Mouse (Mus musculus) ES-E14 (cell line): ENCODE measurements around the gene Zfp213. TPM values are rescaled to one million over a fixed set of nuclear protein-coding genes. Genes with fewer than 3 reads are reported as not detected.
"Not testable (repeated sequence)": the region's sequence is repeated elsewhere in the genome, so short reads cannot be mapped to it uniquely, and the experiment has no call there.

Experiments
- DNase-seq: peaks from one replicate; pipeline ENCODE4 v3.0.0-alpha.2; 2013; ENCODE audit warnings: low read depth, low spot score
- H3K27ac ChIP-seq: 2 replicates; pipeline ENCODE4 v1.5.1; 2012; ENCODE audit warnings: low read depth, mild to moderate bottlenecking, low read length, moderate library complexity, mixed read lengths; ENCODE audit not compliant: poor library complexity, insufficient read depth, severe bottlenecking
- H3K36me3 ChIP-seq: 2 replicates; pipeline ENCODE4 v1.6.1; 2012; ENCODE audit warnings: mild to moderate bottlenecking, low read length, moderate library complexity, mixed read lengths; ENCODE audit not compliant: control insufficient read depth, poor library complexity, insufficient read depth, severe bottlenecking
- H3K4me1 ChIP-seq, 2 experiments: fragments of 150-350 bp in 1 of 2; sonication (generic) in 1 of 2; 2 replicates each; pipeline ENCODE4 v1.6.1; 2012; ENCODE audit warnings: low read length in 2 of 2, mild to moderate bottlenecking in 1 of 2, mixed read lengths in 1 of 2; ENCODE audit not compliant: control insufficient read depth in 2 of 2, insufficient read depth in 2 of 2, poor library complexity in 1 of 2
- H3K4me3 ChIP-seq, 2 experiments: fragments of 150-350 bp in 1 of 2; sonication (generic) in 1 of 2; 2 replicates each; pipeline ENCODE4 v1.5.1; 2012; ENCODE audit warnings: low read length in 2 of 2, low read depth in 1 of 2, mild to moderate bottlenecking in 1 of 2, mixed read lengths in 1 of 2; ENCODE audit not compliant: insufficient read depth in 1 of 2, poor library complexity in 1 of 2, severe bottlenecking in 1 of 2
- H3K9ac ChIP-seq: 2 replicates; pipeline ENCODE4 v1.6.1; 2012; ENCODE audit warnings: low read depth, mild to moderate bottlenecking, low read length, mixed read lengths; ENCODE audit not compliant: poor library complexity, insufficient read depth, severe bottlenecking
- H3K9me3 ChIP-seq: fragments of 150-350 bp; sonication (generic); 2 replicates; pipeline ENCODE4 v1.6.1; 2012; ENCODE audit warnings: low read depth, mild to moderate bottlenecking, low read length; ENCODE audit not compliant: control insufficient read depth, insufficient read depth
- CHD2 ChIP-seq: IDR thresholded peaks from 2 replicates; pipeline ENCODE4 v1.6.1; 2014; ENCODE audit warnings: mild to moderate bottlenecking, low read depth, low read length, inconsistent platforms
- HCFC1 ChIP-seq: IDR thresholded peaks from 2 replicates; pipeline ENCODE4 v1.6.1; 2012; ENCODE audit warnings: low read length, inconsistent platforms, borderline replicate concordance; ENCODE audit not compliant: insufficient read depth
- MAFK ChIP-seq: IDR thresholded peaks from 2 replicates; pipeline ENCODE4 v1.6.1; 2014; ENCODE audit warnings: mild to moderate bottlenecking, low read depth, low read length, inconsistent platforms; ENCODE audit not compliant: insufficient read depth
- ZC3H11A ChIP-seq: IDR thresholded peaks from 2 replicates; pipeline ENCODE4 v1.6.1; 2012; ENCODE audit warnings: low read depth, mild to moderate bottlenecking, inconsistent platforms, low read length, borderline replicate concordance
- ZNF384 ChIP-seq: IDR thresholded peaks from 2 replicates; pipeline ENCODE4 v1.6.1; 2012; ENCODE audit warnings: low read depth, low read length, inconsistent platforms
- in situ Hi-C, 2 experiments: fragments of 600-800 bp; cut with MboI; formaldehyde crosslinking; loops; one replicate each; pipeline ENCODE4 v1.15.1; 2025; ENCODE audit warnings: low sequenced_read_pairs in 2 of 2, inconsistent platforms in 1 of 2; ENCODE audit not compliant: unreplicated experiment in 2 of 2
- total RNA-seq: library from RNA; depleted of rRNA; stranded (reverse); fragments of 300-350 nt; gene quantifications from 2 replicates; pipeline ENCODE4 v1.2.3, GENCODE M21; 2012

Gene Zfp213
- total RNA-seq, 1 experiment: 8.4 TPM

- no peak for TF ChIP-seq ZC3H11A
- TF ChIP-seq MAFK: no peak
- TF ChIP-seq ZNF384: no peak
- TF ChIP-seq CHD2: no peak
- no peak for TF ChIP-seq HCFC1
- no peaks in the 10 kb centered on the region for H3K36me3 ChIP-seq
- in situ Hi-C loops: no loop called here
- peaks cover 4 to 13% of the 10 kb centered on the region in 2 experiments for H3K4me1 ChIP-seq
- no peak for DNase-seq
- H3K9me3 ChIP-seq: no peaks in the 10 kb centered on the region
- no peak overlapping the region for H3K27ac ChIP-seq
- H3K9ac ChIP-seq: no peak overlapping the region
- no peak overlapping the region for H3K4me3 ChIP-seq
Measured at GRCm38 (mm10) chr17:23539608-23540007, 24.4 kb downstream of the Zfp213 start.

- in situ Hi-C loops: no loop called here
- no peak overlapping the region for H3K9ac ChIP-seq
- no peak for DNase-seq
- H3K4me3 ChIP-seq: peak overlapping the region; percentile 3 to 57; a peak in 3 of 4 replicates
- H3K36me3 ChIP-seq: no peaks in the 10 kb centered on the region
- TF ChIP-seq ZNF384 (no peak), CHD2 (no peak), ZC3H11A (no peak), HCFC1 (no peak), MAFK (0 out of 2 replicates have a peak, but pooled peaks have one; percentile 25)
- H3K9me3 ChIP-seq: no peaks in the 10 kb centered on the region
- no peak overlapping the region for H3K27ac ChIP-seq
- H3K4me1 ChIP-seq: peaks cover 4 to 9% of the 10 kb centered on the region in 2 experiments
Measured at GRCm38 (mm10) chr17:23538299-23539015, 25.6 kb downstream of the Zfp213 start.

GRCm38 (mm10) chr17:23537554-23538255, 26.3 kb downstream of the Zfp213 start:
- Histone ChIP-seq H3K4me3 (peak overlapping the region; percentile 44 to 57; a peak in 3 of 4 replicates), H3K4me1 (peaks cover under 1 to 6% of the 10 kb centered on the region in 2 experiments; a peak in 3 of 4 replicates), H3K9ac (0 out of 2 replicates have a peak overlapping the region, but pooled peaks have one; percentile 12), H3K27ac (no peak overlapping the region), H3K36me3 (no peaks in the 10 kb centered on the region), H3K9me3 (no peaks in the 10 kb centered on the region)
- in situ Hi-C loops: no loop called here
- no peak for TF ChIP-seq HCFC1
- no peak for TF ChIP-seq ZNF384
- no peak for DNase-seq

GRCm38 (mm10) chr17:23535046-23535788, 28.8 kb downstream of the Zfp213 start:
- DNase-seq, H3K9ac ChIP-seq, H3K27ac ChIP-seq, H3K9me3 ChIP-seq, H3K4me3 ChIP-seq, H3K36me3 ChIP-seq, H3K4me1 ChIP-seq, in situ Hi-C loops: not testable (repeated sequence)

- DNase-seq, H3K9me3 ChIP-seq, H3K27ac ChIP-seq, H3K4me3 ChIP-seq, H3K4me1 ChIP-seq, H3K36me3 ChIP-seq, in situ Hi-C loops, H3K9ac ChIP-seq: not testable (repeated sequence)
Measured at GRCm38 (mm10) chr17:23533591-23534490, 30.2 kb downstream of the Zfp213 start.
